Mouse (Mus musculus): ENCODE measurements around the gene Fam69b. TPM values are rescaled to one million over a fixed set of nuclear protein-coding genes. Genes with fewer than 3 reads are reported as not detected.

The Fam69b gene
- 1 to 10 TPM in 1 of 2 experiments, under 1 TPM in 1; 0.95 to 1.2 TPM for total RNA-seq (2023)

DNA sequence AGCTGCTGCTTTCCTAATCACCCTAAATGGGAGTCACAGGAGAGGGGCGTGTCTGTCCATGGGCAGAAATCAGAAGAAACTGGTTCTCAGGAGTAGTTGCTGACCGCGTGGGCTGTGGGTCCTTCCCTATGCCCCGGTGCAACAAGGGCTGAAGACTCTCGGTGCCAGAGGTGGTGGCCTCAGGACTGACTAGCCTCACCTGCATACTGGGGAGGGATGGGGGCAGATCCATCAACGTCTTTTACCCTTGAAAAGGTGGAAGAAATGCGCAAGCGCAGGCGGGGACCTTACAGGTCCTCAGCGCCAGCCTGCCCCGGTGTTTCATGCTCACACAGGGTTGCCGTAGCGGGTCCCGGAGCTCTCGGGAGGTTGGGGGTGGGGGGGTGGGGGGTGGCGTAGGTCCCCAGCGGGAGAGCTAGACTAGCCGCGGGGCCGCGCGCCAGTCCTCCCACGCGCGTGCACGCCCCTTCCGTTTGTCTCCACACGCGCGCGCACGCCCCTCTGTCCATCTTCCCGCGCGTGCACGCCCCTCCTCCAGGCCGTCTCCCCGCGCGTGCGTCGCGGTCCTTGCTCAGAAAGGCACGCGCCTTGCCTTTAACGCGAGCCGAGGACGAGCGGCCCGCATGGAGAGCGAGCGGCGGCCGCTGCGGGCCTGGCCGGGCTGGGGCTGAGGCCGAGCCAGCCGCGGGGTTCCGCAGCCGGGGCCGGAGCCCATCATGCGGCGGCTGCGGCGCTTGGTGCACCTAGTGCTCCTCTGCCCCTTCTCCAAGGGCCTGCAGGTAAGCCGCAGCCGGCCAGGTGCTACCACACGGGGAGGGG, at the start of gene Fam69b:
Fam69b (plus strand) TSS at position 537 of the 819 bp plus-strand sequence.

DNA sequence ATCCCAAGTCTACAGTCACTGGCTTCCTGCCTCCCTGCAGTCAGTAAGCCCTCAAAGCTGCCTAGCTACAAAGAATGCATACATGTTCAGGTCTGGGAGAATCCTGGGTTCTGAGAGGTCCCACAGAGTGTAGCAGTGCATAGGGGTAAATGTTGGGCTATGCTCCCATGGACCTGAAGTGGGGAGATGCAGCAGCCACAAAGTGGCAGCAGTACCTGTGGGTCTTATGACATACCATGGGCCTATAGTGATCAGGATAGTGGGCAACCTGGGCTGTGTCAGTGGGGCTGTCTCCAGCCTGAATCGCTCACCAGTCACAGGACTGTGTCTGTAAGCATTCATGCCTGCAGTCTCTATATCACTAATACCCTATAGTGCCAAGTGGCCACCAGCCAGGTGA, 48.5 kb upstream of the Fam69b start, which contains the start of gene Egfl7:
Egfl7 (plus strand) TSS at position 301 of the 400 bp plus-strand sequence.

DNA sequence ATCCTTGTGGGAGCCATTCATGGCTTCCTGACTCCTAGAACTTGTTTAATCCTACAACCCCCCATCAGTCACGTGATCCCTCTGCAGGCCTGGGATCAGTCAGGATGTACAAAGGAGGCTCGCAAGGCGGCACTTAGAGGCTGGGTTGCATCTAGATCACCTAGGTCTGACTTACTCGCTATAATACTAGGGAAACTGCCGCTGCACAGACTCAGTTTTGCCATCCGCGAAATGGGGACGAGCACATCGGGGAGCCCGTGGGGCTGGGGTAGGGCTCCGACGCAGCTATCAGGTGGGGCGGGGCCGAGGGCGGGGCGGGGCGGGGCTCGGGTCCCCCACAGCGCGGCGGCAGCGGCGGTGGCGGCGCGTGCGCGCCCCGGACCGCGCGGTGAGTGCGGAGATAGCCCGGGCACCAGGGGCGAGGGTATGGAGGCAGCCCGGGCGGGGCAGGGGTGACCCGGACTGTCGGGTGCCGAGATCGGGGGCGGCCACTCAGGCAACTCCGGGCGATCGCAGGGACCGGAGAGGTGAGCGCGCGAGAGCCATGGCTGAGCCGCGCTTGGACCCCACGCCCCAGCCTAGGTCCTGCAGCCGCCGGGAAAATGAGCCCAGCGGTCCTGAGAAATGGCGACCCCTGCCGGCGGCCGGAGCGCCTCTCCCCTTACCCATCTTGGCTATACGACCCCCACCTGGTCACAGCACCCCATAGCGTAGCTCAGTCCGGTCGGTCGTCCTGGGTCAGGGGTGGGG, 41.8 kb upstream of the Fam69b start, which contains the start of gene Gm20532:
Gm20532 (plus strand) TSS at position 346 of the 750 bp plus-strand sequence.

DNA sequence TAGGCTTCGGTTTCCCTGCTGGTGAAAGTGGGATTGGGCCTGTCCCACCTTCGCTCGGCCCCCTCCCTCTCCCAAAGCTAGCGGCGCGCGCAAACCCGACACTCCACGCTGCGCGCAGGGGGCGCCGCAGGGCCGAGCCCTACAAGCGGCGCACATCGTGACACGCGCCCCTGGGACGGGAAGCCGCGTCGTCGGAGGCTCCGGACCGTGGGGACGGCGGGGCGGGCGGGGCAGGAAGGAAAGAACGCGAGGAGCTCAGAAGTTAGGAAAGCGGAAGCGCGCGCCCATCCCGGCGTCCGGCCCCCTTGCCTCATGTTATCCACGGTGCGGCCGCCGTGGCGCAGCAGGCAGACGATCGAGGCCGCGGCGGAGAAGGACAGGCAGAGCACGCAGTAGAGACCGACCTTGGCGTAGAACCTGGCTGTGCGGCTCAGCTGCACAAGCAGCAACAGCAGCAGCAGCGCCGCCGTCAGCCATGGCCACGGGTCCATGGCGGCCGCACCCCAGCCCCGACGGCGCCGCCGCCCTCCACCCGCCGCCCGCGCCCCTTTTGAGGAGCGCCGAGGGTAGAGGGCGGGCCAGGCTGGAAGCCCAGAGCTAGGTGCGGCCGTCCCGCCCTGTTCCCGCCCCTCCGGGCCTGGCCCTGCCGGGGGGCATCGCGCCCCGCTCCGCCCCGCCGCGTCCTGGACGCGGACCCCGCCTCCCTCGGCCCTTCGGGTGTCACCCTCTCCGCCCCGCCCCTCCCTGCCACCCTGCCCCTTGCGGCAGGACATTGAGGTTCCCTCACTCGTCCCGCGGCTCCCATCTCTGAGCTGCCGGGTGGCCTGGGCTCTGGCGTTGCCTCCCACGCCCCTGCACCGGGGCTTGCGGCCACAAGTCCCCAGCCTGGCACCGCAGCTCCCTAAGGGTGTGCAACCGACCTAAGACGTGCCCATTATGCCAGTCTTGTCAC, 24.3 kb upstream of the Fam69b start, which contains the start of gene Agpat2:
Agpat2 (minus strand) TSS at position 698 of the 952 bp plus-strand sequence.

GRCm38 (mm10) chr2:26671182-26671581, 42.9 kb downstream of the Fam69b start, which contains the start of gene Lcn4:
Gene Lcn4 (minus strand): TSS chr2:26671282.

Other genes starting within 250 kb of the Fam69b start
- 100 to 1,000 TPM; 109 to 121 TPM for gene Snapc4, start 247.8 kb upstream of the Fam69b start, total RNA-seq (2023)
- 100 to 1,000 TPM; 149 to 153 TPM for gene Entr1, start 239.1 kb upstream of the Fam69b start, total RNA-seq (2023)
- 10 to 100 TPM; 80.7 to 86.7 TPM for gene Pmpca, start 239.1 kb upstream of the Fam69b start, total RNA-seq (2023)
- gene Inpp5e, start 219.3 kb upstream of the Fam69b start, total RNA-seq (2023), result 10 to 100 TPM; 33.3 to 36.9 TPM
- 10 to 100 TPM; 79.3 to 91.7 TPM for gene Sec16a, start 183.2 kb upstream of the Fam69b start, total RNA-seq (2023)
- 100 to 1,000 TPM; 134 to 135 TPM for gene Notch1, start 111.8 kb upstream of the Fam69b start, total RNA-seq (2023)
- gene Egfl7, start 48.4 kb upstream of the Fam69b start, total RNA-seq (2023), result 1 to 10 TPM in 1 of 2 experiments, not detected in 1; 4.3 TPM
- gene Gm20532, start 41.8 kb upstream of the Fam69b start, total RNA-seq (2023), result not detected
- 10 to 100 TPM; 12.5 to 17.0 TPM for gene Agpat2, start 24.0 kb upstream of the Fam69b start, total RNA-seq (2023)
- 10 to 100 TPM; 10.2 to 13.5 TPM for gene Lcn4, start 42.8 kb downstream of the Fam69b start, total RNA-seq (2023)
- gene Abo, start 236.5 kb downstream of the Fam69b start, total RNA-seq (2023), result not detected

Data from T-cell, adult 66 days (primary cell).